Comparison of ENCODE assay signal across 18 mouse cellular contexts in the genomic region with DNA sequence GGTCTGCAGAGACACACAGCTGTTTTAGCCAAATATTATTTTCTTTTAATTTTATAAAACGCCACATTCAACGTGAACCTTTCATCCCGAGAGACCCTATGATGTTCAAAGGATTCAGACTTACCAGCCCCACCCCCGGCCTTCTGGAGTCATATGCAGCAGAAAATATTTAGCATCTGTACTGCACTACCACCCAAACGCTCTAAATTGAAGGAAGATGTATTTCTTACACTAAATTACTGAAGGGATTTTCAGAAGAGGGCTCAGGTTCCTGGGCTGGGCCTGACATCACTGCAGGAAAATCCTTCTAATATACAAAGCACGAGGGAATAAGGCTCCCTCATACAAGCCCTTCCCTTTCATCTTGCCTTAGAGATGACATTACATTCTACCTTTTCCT. TPM values are rescaled to one million over a fixed set of nuclear protein-coding genes. Genes with fewer than 3 reads are reported as not detected.
DNase-seq lines count a peak whose midpoint lies in the region; ATAC-seq lines count a peak whose summit lies in the region.
"Had no signal": no experiment of that assay in that cellular context is flagged by ENCODE, and none has a peak within 500 bp of the region (broad histone marks: within the 10 kb centered on the region; RNA-seq: fewer than 3 reads in every experiment).

No protein-coding gene starts in this region.

- H3K27ac ChIP-seq in kidney, embryonic 14.5 days (ENCODE audit: low read depth, low read length): peak overlapping the region; percentile 81; the same call in 1 of the 2 replicates
- 0 out of 2 replicates have a peak overlapping the region, but pooled peaks have one; percentile 17 for H3K27ac ChIP-seq in neural tube, embryonic 11.5 days (ENCODE audit: low read depth, low read length)
- H3K27ac ChIP-seq in limb, embryonic 10.5 days: peak overlapping the region; percentile 75; the same call in 1 of the 2 replicates
- H3K27ac ChIP-seq: forebrain, embryonic 13.5 days; heart, adult 2 months; heart, embryonic 15.5 days; hindbrain, postnatal 0 days had no signal

- no peak for DNase-seq in kidney, postnatal 36 days
- DNase-seq in neural tube, embryonic 11.5 days (ENCODE audit: low spot score): no peak
- no peak for DNase-seq in neural tube, embryonic 10.5 days (ENCODE audit: extremely low spot score, low spot score)
- DNase-seq in limb, embryonic 10.5 days (ENCODE audit: low spot score): no peak
- no peak for DNase-seq in spleen, postnatal 10 days (ENCODE audit: low spot score in 2 of 2)
- no peak for DNase-seq in heart, adult 11 months
- DNase-seq: cerebellum, adult 8-10 months; gastrocnemius, postnatal 14 days; lung, adult 18-20 months; right cerebral cortex, postnatal 14 days; spleen, adult 18-20 months; thymus, adult 2 months had no signal

- no peak overlapping the region for H3K4me3 ChIP-seq in kidney, embryonic 14.5 days (ENCODE audit: low read length)
- H3K4me3 ChIP-seq in neural tube, embryonic 11.5 days (ENCODE audit: low read depth, low read length): no peak overlapping the region
- peak overlapping the region; percentile 10; the same call in 1 of the 2 replicates for H3K4me3 ChIP-seq in limb, embryonic 10.5 days
- H3K4me3 ChIP-seq: forebrain, embryonic 13.5 days; heart, adult 2 months; heart, embryonic 15.5 days had no signal

- H3K4me2 ChIP-seq in kidney, embryonic 14.5 days (replicated peaks; ENCODE audit: low read depth, low read length): no peak overlapping the region
- no peak overlapping the region for H3K4me2 ChIP-seq in neural tube, embryonic 11.5 days (ENCODE audit: low read depth)
- H3K4me2 ChIP-seq: forebrain, embryonic 13.5 days; heart, embryonic 15.5 days; liver, embryonic 11.5 days had no signal

- 20% methylated on average over 6 of the region's 6 CpGs for WGBS in kidney, embryonic 14.5 days
- WGBS in neural tube, embryonic 11.5 days: 47% methylated on average over 6 of the region's 6 CpGs
- 50% methylated on average over 6 of the region's 6 CpGs for WGBS in limb, embryonic 10.5 days

- no peaks in the 10 kb centered on the region for H3K36me3 ChIP-seq in kidney, embryonic 14.5 days (ENCODE audit: control insufficient read depth, insufficient read depth, low read length)
- H3K36me3 ChIP-seq in neural tube, embryonic 11.5 days (ENCODE audit: control insufficient read depth, insufficient read depth, low read length): no peaks in the 10 kb centered on the region
- no peaks in the 10 kb centered on the region for H3K36me3 ChIP-seq in limb, embryonic 10.5 days
- H3K36me3 ChIP-seq: heart, embryonic 15.5 days had no signal

- ATAC-seq in kidney, embryonic 14.5 days (ENCODE audit: low FRiP score, low TSS enrichment): no peak
- 0 out of 2 replicates have a peak, but pooled peaks have one; percentile 9 for ATAC-seq in neural tube, embryonic 11.5 days (ENCODE audit: insufficient read depth, low FRiP score, low TSS enrichment)
- ATAC-seq: forebrain, embryonic 13.5 days; hindbrain, postnatal 0 days had no signal

- no peak overlapping the region for H3K9ac ChIP-seq in kidney, embryonic 14.5 days (ENCODE audit: low read depth, low read length)
- no peak overlapping the region for H3K9ac ChIP-seq in neural tube, embryonic 11.5 days (ENCODE audit: low read length)
- H3K9ac ChIP-seq: forebrain, embryonic 13.5 days; heart, embryonic 15.5 days had no signal

- peaks cover 36% of the 10 kb centered on the region for H3K4me1 ChIP-seq in kidney, embryonic 14.5 days (ENCODE audit: control insufficient read depth, insufficient read depth, low read length)
- peaks cover 16% of the 10 kb centered on the region for H3K4me1 ChIP-seq in neural tube, embryonic 11.5 days (ENCODE audit: control insufficient read depth, insufficient read depth, low read length)
- peaks cover 30% of the 10 kb centered on the region for H3K4me1 ChIP-seq in limb, embryonic 10.5 days

- no peaks in the 10 kb centered on the region for H3K9me3 ChIP-seq in kidney, embryonic 14.5 days (ENCODE audit: control insufficient read depth, low read length)
- H3K9me3 ChIP-seq in neural tube, embryonic 11.5 days (ENCODE audit: control insufficient read depth, low read length): no peaks in the 10 kb centered on the region
- no peaks in the 10 kb centered on the region for H3K9me3 ChIP-seq in limb, embryonic 10.5 days (replicated peaks)
- H3K9me3 ChIP-seq: forebrain, embryonic 13.5 days; heart, embryonic 15.5 days had no signal

- H3K27me3 ChIP-seq in kidney, embryonic 14.5 days (ENCODE audit: control insufficient read depth, insufficient read depth, low read length): no peaks in the 10 kb centered on the region
- no peaks in the 10 kb centered on the region for H3K27me3 ChIP-seq in neural tube, embryonic 11.5 days (ENCODE audit: control insufficient read depth, insufficient read depth, low read length)
- H3K27me3 ChIP-seq in limb, embryonic 10.5 days (ENCODE audit: low read depth, poor library complexity, severe bottlenecking): 0 out of 2 replicates have a peak, but pooled peaks cover 4% of the 10 kb centered on the region
- H3K27me3 ChIP-seq: heart, embryonic 15.5 days had no signal

RNA-seq across cellular contexts. Expression of gene Hes1, which starts 39.3 kb away (rescaled TPM):
- 68.7 and 82.2 TPM in 2 replicates for polyA plus RNA-seq in kidney, embryonic 14.5 days (2014; fragmentation: Nextera tagmentation; extraction: Ambion mirVana)
- polyA plus RNA-seq in neural tube, embryonic 11.5 days (2014; fragmentation: Nextera tagmentation; extraction: Ambion mirVana): 56.8 and 57.3 TPM in 2 replicates
- polyA plus RNA-seq in limb, embryonic 10.5 days (2016; fragmentation: Nextera tagmentation; extraction: Ambion mirVana): 39.5 and 45.5 TPM in 2 replicates

Comparison
In these comparisons a context has a peak if more than half of its experiments do, and no peak if none do; other contexts are left out.
1. H3K27ac ChIP-seq: peak in every context shown above with its lines; median percentile 81 in kidney, embryonic 14.5 days; 75 in limb, embryonic 10.5 days; 17 in neural tube, embryonic 11.5 days.